Mouse (Mus musculus) limb, embryonic 14.5 days (tissue): ENCODE data around the gene Polr1c. TPM values are rescaled to one million over a fixed set of nuclear protein-coding genes. Genes with fewer than 3 reads are reported as not detected.

Source experiments
- ATAC-seq: fragments of 200-750 bp; cut with Nextera tagmentation; 2 replicates; pipeline ENCODE4 v1.8.0; 2017; ENCODE audit warnings: low read depth, moderate number of reproducible peaks, moderate TSS enrichment; ENCODE audit not compliant: low FRiP score
- DNase-seq: peaks from one replicate; pipeline ENCODE4 v3.0.0-alpha.2; 2015; ENCODE audit warnings: low spot score
- H3K27ac ChIP-seq: fragments of 300-500 bp; sonication (generic); replicated peaks from 2 replicates; pipeline ENCODE4 v1.5.1; 2014; ENCODE audit warnings: low read depth, mild to moderate bottlenecking, low read length, moderate library complexity, mixed read lengths
- H3K27me3 ChIP-seq: fragments of 300-500 bp; sonication (generic); 2 replicates; pipeline ENCODE4 v1.6.1; 2014; ENCODE audit warnings: low read length, mixed read lengths; ENCODE audit not compliant: control insufficient read depth, insufficient read depth
- H3K36me3 ChIP-seq: fragments of 300-500 bp; sonication (generic); 2 replicates; pipeline ENCODE4 v1.6.1; 2014; ENCODE audit warnings: mild to moderate bottlenecking, low read length, moderate library complexity, mixed read lengths; ENCODE audit not compliant: control insufficient read depth, insufficient read depth
- H3K4me1 ChIP-seq: fragments of 300-500 bp; sonication (generic); 2 replicates; pipeline ENCODE4 v1.6.1; 2014; ENCODE audit warnings: antibody characterized with exemption, low read length, mixed read lengths; ENCODE audit not compliant: control insufficient read depth, insufficient read depth
- H3K4me2 ChIP-seq: fragments of 300-500 bp; sonication (generic); replicated peaks from 2 replicates; pipeline ENCODE4 v1.6.1; 2014; ENCODE audit warnings: low read depth, mild to moderate bottlenecking, low read length, moderate library complexity; ENCODE audit not compliant: severe bottlenecking
- H3K4me3 ChIP-seq: fragments of 300-500 bp; sonication (generic); replicated peaks from 2 replicates; pipeline ENCODE4 v1.5.1; 2014; ENCODE audit warnings: low read length
- H3K9ac ChIP-seq: fragments of 300-500 bp; sonication (generic); 2 replicates; pipeline ENCODE4 v1.6.1; 2014; ENCODE audit warnings: mild to moderate bottlenecking, low read depth, low read length, moderate library complexity; ENCODE audit not compliant: severe bottlenecking
- H3K9me3 ChIP-seq: fragments of 300-500 bp; sonication (generic); 2 replicates; pipeline ENCODE4 v1.6.1; 2016; ENCODE audit warnings: low read length; ENCODE audit not compliant: control insufficient read depth
- POLR2A ChIP-seq: fragments of 200-500 bp; IDR thresholded peaks from 2 replicates; pipeline ENCODE4 v1.8.0; 2012; ENCODE audit warnings: inconsistent platforms, mild to moderate bottlenecking, moderate library complexity, borderline replicate concordance; ENCODE audit not compliant: insufficient read depth, insufficient read length; ENCODE audit errors: extremely low read depth
- WGBS: fragments of 180-500 bp; shearing (Covaris S2); extraction: QIAGEN DNeasy Blood & Tissue Kit; methylation state at CpG from one replicate; pipeline ENCODE4 v1.1.7; 2014; 5-methylcytosine and 5-hydroxymethylcytosine counted together
- polyA plus RNA-seq, 2 experiments: library from polyadenylated mRNA; depleted of rRNA in 1 of 2; stranded (reverse) in 1 of 2; unstranded in 1 of 2; fragments of >200 nt; fragmentation: Nextera tagmentation in 1 of 2; extraction: Ambion mirVana in 1 of 2; gene quantifications; 2 replicates each; pipeline versions ENCODE4 v1.2.1 to v1.2.3; 2012 to 2014

The Polr1c gene
- polyA plus RNA-seq, 2 experiments: 87.5 to 120 TPM

DNA sequence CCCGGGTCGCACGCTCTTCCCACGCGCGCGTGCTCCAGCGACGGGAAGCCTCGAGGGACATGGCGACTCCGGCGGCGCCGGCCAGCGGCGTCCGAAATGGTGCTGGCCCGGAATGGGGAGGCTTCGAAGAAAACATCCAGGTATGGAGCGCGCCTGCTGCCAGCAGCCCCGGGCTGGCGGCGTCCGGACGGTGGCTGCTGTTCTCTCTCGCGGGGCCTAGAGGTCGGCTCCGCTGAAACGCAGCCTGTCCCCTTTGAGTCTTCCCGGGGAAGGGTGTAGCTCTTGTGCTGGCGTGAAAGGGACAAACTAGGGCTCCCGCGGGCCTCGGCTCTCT lies 302 bp upstream of the Polr1c start:
- H3K27me3 ChIP-seq: no peaks in the 10 kb centered on the region
- ATAC-seq (peak; percentile 35), DNase-seq (no peak)
- peak overlapping the region; percentile 72 for H3K4me3 ChIP-seq
- H3K9me3 ChIP-seq: no peaks in the 10 kb centered on the region
- WGBS: 0% methylated on average over 35 of the region's 37 CpGs
- peaks cover 15% of the 10 kb centered on the region for H3K4me1 ChIP-seq
- TF ChIP-seq POLR2A: no peak
- peak overlapping the region; percentile 87 for H3K4me2 ChIP-seq
- H3K36me3 ChIP-seq: peaks cover 69% of the 10 kb centered on the region
- peak overlapping the region; percentile 52 for H3K27ac ChIP-seq
- peak overlapping the region; percentile 78 for H3K9ac ChIP-seq

DNA sequence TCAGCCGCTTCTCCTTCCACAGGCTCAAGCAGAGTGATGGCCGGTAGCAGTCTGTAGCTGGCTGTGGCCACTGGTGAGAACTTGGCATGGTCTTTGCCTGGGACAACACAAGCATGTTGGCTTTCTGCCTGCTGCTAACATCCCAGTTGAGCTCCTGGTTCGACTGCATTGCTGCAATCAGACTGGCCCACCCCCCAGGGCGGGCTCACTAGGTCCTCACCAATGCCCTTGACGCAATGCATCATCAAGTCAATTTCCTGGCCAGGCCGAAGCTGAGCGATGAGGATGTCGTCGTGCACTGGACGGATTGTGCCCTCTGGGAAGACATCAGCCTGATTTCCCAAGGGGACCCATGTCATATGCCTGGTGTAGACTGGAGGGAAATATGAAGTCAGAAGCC lies 3.3 kb downstream of the Polr1c start:
- no peak overlapping the region for H3K4me3 ChIP-seq
- TF ChIP-seq POLR2A: no peak
- DNase-seq (no peak), ATAC-seq (no peak)
- no peak overlapping the region for H3K27ac ChIP-seq
- H3K9ac ChIP-seq: no peak overlapping the region
- no peaks in the 10 kb centered on the region for H3K9me3 ChIP-seq
- H3K4me1 ChIP-seq: peaks cover 15% of the 10 kb centered on the region
- WGBS: 76% methylated on average over 10 of the region's 10 CpGs
- H3K36me3 ChIP-seq: peaks cover 76% of the 10 kb centered on the region
- H3K4me2 ChIP-seq: no peak overlapping the region
- no peaks in the 10 kb centered on the region for H3K27me3 ChIP-seq

DNA sequence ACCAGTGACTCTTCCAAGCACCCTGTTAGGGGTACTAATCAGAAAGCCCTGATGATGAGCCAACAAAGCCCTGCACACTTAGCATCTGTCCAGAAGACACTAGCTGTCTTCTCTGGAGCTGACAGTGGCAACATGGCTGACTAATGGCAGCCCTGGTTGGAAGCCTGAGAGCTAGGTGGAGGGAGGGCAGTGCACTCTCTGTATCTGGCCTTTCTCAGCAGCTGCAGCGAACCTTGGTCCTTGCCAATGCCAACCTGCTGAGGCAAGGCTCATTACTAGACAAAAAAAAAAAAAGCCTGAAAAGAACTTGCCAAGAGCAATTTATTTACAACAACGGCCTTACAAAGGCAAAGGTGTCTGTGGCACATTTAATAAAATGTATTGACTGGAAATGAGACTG lies 4.2 kb downstream of the Polr1c start:
- H3K9me3 ChIP-seq: no peaks in the 10 kb centered on the region
- H3K36me3 ChIP-seq: peaks cover 79% of the 10 kb centered on the region
- TF ChIP-seq POLR2A: no peak
- H3K4me1 ChIP-seq: peaks cover 9% of the 10 kb centered on the region
- no peak overlapping the region for H3K27ac ChIP-seq
- H3K4me3 ChIP-seq: no peak overlapping the region
- ATAC-seq (no peak), DNase-seq (no peak)
- no peaks in the 10 kb centered on the region for H3K27me3 ChIP-seq
- H3K9ac ChIP-seq: no peak overlapping the region
- H3K4me2 ChIP-seq: no peak overlapping the region
- 77% methylated on average over 2 of the region's 2 CpGs for WGBS

DNA sequence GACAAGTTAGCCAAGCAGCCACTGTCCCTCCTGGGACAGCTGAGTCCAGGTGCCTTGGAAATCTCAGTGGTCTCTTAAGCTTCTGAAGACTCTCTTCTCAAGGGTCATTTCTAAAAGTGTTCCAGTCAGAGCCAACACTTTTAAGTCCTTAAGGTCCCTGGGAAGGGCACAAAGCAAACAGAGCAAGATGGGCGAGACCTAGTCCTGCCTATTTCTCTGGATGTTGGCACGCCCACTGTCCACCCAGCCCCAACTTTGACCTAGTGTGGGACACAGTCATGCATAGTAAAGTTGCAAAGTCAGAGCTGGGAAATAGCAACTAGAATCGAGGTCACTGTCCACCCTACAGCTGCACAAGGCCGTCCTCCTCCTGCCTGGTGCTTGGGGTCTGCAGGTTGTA lies 4.9 kb downstream of the Polr1c start:
- no peaks in the 10 kb centered on the region for H3K27me3 ChIP-seq
- H3K4me3 ChIP-seq: no peak overlapping the region
- H3K4me2 ChIP-seq: no peak overlapping the region
- no peaks in the 10 kb centered on the region for H3K9me3 ChIP-seq
- peaks cover 8% of the 10 kb centered on the region; the same call in 1 of the 2 replicates for H3K4me1 ChIP-seq
- H3K9ac ChIP-seq: no peak overlapping the region
- DNase-seq (no peak), ATAC-seq (no peak)
- peaks cover 84% of the 10 kb centered on the region for H3K36me3 ChIP-seq
- WGBS: 86% methylated on average over 4 of the region's 4 CpGs
- TF ChIP-seq POLR2A: no peak
- H3K27ac ChIP-seq: no peak overlapping the region

DNA sequence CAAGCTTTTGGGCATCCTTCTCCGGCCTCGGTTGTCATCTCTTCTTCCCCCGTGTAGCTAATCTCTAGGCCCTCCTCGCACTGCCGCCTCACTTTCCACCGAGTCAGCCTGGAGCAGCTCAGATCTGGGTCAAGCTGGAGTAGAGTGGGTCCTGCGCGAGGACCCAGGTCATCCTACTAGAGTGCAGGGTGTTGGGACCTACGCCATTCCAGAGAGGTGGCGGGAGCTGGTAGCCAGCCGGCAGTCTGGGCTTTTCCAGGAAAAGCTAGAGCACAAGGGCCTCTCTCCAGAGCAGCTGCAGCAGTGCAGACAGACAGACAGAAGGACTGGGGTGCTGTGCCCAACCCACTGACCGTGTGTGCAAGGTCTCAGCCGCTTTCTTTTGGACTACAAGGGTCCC lies 5.6 kb downstream of the Polr1c start:
- Histone ChIP-seq H3K36me3 (peaks cover 90% of the 10 kb centered on the region), H3K27me3 (no peaks in the 10 kb centered on the region), H3K4me1 (peaks cover 8% of the 10 kb centered on the region; the same call in 1 of the 2 replicates), H3K27ac (no peak overlapping the region), H3K9ac (no peak overlapping the region), H3K9me3 (no peaks in the 10 kb centered on the region), H3K4me3 (no peak overlapping the region), H3K4me2 (no peak overlapping the region)
- 91% methylated on average over 13 of the region's 13 CpGs for WGBS
- no peak for DNase-seq
- ATAC-seq: no peak
- TF ChIP-seq POLR2A: no peak

DNA sequence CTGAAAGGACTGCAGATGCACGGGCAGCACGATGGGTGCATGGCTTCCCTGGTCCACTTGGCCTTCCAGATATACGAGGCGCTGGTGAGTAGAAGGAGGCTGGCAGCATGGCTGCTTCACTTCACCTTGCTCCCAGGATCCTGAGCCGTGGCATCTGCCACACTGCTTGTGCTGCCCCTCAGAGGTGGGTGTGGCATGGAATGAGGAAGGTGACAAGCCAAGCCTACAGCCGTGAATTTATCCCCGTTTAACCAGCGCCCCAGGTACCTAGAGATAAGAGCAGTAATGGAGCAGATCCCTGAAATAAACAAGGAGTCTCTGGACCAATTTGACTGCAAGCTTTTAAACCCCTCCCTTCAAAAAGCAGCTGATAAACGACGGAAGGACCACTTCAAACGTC lies 6.4 kb downstream of the Polr1c start:
- H3K4me2 ChIP-seq: no peak overlapping the region
- H3K9ac ChIP-seq: no peak overlapping the region
- H3K4me3 ChIP-seq: no peak overlapping the region
- no peak overlapping the region for H3K27ac ChIP-seq
- peaks cover 2% of the 10 kb centered on the region; the same call in 1 of the 2 replicates for H3K4me1 ChIP-seq
- no peak for TF ChIP-seq POLR2A
- ATAC-seq: no peak
- no peaks in the 10 kb centered on the region for H3K9me3 ChIP-seq
- H3K27me3 ChIP-seq: no peaks in the 10 kb centered on the region
- peaks cover 97% of the 10 kb centered on the region for H3K36me3 ChIP-seq
- WGBS: 67% methylated on average over 11 of the region's 11 CpGs
- DNase-seq: no peak
